Mouse (Mus musculus) adrenal gland, adult 18-20 months (tissue): Measurements from ENCODE around the gene Tubb4b. TPM values are rescaled to one million over a fixed set of nuclear protein-coding genes. Genes with fewer than 3 reads are reported as not detected.
A peak's percentile ranks its signal among the peaks of the same experiment; 100 is the strongest.

Experiments used
- DNase-seq, 2 experiments: peaks; one replicate each; pipeline ENCODE4 v3.0.0; 2021 to 2022; ENCODE audit warnings: low spot score in 2 of 2
- total RNA-seq, 2 experiments: library from RNA; stranded (reverse); gene quantifications; 1 replicate in 1 of 2; 2 replicates in 1 of 2; pipeline ENCODE4 v1.2.3; 2021

The Tubb4b gene
- total RNA-seq, 2 experiments from 2014 or later, result 284 to 287 TPM

DNA sequence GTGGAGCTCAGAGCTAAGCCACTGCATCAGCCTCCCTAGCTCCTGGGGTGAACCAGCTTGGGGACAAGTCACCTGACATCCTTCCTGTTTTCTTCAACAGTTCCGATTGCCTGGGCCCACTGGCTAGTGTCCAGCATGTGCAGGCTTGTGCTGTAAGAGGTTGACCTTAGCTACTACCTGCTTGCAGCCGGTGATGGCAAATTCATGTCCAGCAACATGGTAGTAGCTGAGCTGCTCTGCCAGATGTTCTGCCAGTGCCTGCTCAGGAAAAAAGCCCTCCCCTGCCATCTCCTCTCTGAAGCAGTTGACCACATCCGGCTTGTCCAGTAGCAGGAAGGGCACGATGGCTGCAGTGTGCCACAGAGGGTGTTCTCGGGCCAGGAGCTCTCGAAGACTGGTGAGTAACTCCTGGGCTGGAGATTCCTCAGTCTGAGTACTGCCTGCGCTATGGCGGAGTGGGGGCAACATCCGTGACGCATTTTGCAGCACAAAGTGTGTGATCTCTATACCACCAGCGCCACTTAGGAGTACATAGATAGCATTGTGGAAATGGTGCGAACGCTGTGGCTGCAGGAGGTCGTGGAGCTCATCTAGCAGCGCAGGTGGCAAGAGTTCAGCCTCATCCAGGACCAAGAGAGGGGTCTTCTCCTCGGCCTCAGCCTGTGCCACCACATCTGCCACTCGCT lies 29.9 kb downstream of the Tubb4b start:
- peak in 1 of 2 experiments; percentile 31 for DNase-seq

DNA sequence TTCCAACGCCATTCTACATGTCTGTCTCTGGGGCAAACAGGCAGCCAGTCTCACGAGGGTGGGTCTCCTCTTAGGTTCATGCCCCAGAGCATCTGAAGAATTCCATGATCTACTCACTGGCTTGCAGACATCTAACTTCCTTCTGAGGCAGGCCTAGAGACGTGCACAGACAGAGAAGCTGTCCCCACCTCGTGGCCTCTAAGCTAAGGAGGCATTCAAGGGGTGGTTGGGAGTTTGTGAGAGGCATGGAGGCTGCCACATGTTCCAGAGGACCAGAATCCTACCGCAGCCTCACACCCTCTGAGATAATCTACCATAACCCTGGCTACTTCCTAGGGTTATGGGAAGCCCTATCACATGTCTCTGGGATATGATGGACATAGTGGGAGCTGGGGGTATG lies 30.5 kb downstream of the Tubb4b start:
- DNase-seq, result no peak

DNA sequence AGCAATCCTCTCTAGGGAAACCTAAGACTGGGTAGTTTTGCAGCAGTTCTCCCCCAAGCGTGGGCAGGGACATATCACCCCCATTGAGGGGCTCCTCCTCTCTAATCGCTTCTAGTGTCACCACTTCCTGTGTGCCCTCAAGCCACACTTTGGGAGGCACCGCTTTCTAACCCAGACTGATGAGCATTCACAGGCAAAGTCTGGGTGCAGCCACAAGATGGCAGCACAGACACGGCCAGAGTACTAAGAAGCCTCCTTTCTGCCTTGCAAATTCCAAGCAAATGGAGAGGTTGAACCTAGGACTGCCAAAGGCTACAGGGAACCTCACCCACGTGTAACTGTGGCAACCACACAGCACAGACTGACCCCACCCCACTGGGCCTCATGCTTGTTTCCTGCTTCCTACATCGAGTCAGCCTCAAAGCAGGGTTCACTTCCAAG lies 31.2 kb downstream of the Tubb4b start:
- peak; percentile 79 to 84 for DNase-seq

DNA sequence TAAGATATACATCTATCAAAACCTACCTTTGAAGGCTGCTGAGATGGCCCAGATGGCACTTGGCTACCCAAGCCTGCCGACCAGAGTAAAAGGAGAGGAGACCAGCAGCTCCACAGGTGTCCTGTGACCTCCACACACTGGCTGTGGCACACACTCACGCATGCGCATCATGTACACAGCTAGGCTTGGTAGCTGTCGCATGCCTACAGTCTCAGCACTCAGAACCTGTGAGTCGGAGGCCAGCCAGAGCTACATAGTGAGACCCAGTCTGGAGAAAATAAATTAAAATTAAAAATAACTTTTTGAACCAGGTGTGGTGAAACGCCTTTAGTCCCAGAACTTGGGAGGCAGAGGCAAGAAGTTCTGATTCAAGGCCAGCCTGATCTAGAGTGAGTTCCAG lies 36.7 kb downstream of the Tubb4b start:
- no peak for DNase-seq

DNA sequence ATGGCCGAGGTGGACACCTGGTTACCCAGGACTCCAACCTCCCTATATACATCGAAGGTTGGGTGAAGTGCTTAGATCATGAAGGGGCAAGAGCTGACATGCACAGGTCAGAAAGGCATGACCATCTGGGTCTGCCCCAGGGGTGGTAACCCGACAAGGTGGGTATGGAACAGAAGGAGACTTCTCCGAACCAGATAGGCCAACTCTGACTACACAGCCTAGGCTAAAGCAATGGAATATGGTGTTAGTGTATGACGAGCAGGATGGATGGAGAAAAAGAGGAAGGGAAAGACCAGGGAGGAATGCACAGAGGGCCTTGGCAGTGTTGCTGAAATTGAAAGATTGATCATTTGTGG lies 37.9 kb downstream of the Tubb4b start:
- DNase-seq, result no peak

DNA sequence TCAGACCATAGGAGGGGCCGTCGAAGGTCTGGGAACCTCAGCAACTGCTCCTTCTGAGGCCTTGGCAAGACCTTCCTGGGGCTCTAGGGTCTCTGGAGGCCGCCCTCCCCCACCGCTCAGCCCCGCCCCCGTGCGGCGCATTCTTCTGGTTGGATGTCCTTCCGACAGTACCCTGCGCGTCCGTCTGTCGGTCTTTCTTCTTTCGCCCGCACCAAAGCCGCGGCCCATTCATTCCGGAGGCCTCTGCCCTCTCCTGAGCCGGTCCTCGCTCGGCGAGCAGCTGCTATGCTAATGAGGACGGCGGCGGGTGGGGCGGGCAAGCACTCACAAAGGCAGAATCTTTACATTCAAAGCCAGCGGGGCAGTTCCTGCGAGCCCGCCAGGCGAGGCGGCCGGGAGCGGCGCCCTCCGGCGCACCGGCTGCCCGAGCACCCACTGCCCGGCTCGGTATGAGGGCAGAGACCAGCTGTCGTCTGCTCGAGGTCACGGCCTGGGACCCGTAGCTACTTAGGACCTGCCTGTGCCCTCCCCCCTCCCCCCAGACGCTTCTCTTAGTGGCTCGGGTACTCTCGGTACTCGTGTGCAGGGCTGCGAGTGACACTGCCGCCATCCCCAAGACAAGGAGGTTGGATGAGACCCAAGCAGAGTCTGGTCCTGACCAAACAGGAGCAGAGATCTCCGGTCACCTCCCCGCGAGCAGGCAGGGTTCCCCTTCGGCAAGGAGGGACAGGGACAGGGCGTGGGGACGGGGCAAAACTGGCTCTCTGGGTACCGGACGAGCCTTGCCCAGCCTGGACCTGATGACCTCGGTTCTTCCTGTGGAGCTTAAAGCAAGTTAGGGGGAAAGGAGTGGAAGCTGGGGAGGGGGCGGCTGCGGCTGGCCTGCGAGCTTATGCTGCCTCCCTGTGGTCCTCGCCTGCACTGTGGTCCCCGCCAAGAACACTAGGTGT lies 38.6 kb downstream of the Tubb4b start:
- peak; percentile 22 to 48 for DNase-seq

DNA sequence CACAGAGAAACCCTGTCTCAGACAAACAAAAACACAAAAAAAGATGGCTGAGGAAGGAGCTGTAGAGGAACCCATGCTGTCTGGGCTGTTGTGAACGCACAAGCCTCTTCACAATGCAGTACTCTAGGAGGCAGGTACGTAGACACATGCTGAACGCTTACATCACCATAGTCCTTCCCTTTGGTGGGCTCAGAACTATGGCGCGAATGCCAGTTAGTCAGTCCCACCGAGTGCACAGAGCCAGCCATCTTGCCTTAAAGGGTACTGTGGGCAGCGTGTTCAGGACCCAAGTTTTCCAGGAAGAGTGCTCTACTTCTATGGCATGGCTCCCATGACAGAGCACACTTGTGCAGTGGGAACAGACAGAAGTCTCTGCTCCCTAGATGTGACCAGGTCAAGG lies 40.0 kb downstream of the Tubb4b start:
- no peak for DNase-seq

DNA sequence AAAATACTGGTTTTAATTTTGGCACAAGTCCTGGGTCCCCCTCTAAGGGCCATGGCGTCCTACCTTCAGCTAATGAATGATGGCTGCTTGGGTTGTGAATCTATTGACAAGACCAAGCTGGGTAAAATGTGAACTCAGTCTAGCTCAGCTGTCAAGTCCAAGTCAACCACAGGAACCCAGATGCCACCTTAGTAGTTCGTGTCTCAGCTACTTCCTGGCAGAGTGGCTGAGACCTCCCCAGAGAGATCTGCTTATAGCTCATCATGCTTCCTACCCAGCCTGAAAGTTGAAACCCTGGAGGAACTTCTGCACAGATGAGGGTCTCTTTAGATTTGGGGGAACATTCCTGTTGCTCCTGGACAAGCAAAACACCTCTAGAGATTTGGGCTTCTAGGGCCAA lies 41.2 kb downstream of the Tubb4b start:
- DNase-seq, result no peak

DNA sequence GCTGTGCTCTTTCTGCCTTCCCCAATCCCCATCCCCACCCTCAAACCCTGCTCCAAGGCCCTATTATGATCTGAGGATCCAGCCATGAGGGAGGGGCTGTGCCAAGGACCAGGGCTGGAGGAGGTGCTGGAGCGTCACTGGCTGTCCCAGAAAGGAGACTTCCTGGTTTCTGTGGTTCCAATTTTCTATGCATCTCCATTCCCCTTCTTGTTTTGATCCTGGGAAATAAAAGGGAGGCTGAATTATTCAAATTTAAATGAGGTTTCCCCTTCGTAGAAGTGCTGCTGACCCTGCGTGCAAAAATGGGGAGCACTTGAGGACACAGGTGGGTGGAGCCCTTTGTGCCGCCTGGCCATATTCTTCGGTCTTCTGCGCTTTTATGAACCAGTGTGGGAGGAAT lies 41.8 kb downstream of the Tubb4b start:
- no peak for DNase-seq

DNA sequence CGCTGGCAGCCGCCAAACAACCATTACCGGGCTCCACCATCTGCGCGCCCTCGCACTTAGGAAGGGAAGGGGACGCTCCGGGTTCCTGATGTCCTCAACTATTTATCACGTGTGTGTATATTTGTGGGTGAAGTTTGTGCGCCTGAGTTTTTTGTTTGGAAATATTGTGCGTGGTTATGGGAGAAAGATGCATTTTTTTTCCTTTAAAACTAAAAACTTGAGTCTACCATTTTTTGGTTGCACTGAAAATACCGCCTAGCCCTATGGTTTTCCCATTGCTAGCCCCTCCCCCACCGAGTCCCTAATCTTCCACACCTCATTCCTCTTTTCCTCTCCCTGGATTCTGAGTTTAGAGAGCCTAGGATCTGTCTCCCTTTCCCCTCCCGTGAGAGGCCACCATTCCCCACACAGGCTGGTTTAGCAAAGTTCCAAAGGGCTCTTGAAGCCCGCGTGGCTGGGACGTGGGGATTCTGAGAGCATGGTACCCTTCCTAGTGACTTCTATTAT lies 42.6 kb downstream of the Tubb4b start:
- DNase-seq, result no peak

DNA sequence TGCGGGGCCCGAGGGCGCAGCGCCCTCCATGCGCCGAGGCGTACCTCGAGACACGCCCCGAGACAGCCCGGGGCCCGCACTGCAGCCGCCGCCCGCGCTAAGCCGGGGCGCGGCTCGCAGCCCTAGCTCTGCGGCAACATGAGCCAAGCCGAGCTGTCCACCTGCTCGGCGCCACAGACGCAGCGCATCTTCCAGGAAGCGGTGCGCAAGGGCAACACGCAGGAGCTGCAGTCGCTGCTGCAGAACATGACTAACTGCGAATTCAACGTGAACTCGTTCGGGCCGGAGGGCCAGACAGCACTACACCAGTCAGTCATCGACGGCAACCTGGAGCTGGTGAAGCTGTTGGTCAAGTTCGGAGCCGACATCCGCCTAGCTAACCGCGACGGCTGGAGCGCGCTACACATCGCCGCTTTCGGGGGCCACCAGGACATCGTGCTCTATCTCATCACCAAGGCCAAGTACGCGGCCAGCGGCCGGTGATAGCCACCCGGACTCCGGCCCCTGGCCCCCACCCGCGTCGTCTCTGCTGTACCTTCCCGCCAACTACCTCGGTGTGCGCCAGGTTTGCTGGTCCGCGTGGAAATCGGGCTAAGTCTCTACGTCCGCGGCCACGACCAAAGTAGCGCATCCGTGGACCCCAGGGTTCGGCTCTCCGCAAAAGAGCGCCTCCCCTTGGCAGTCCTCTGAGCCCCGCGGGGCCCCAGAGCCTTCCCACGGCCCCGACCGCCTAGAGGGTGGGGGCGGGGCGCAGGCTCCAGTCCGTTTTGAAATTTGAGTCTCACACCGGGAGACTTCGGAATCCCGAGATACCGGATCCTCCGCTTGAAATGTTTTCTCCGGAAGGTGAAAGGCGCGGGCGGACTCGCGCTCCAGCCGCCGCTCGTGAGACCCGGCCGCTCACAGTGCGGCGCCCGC lies 43.3 kb downstream of the Tubb4b start:
- peak in 1 of 2 experiments; percentile 40 for DNase-seq

DNA sequence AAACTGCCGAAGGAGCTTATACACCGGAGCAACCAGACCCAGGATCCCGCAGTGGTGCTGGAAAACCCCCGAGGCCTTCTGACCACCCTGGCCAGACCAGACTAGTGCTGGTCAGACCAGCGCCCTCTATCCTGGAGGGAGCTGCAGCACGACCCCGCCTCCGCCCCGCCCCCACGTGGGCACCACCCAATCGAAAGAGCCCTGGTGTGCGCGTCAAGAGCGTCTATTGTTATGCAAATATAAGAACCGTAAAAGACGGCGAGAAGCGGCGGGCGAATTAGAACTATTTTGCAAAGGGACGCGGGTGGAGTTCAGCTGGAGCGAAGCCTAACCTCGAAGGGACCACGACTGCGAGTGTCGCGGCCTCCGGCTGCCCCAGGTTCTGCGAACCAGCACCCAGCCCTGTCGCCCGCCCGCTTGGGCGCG lies 44.0 kb downstream of the Tubb4b start, which contains the start of gene Nrarp:
Gene Nrarp (plus strand): TSS at position 281 of the 426 bp plus-strand sequence.
- peak; percentile 81 to 89 for DNase-seq

DNA sequence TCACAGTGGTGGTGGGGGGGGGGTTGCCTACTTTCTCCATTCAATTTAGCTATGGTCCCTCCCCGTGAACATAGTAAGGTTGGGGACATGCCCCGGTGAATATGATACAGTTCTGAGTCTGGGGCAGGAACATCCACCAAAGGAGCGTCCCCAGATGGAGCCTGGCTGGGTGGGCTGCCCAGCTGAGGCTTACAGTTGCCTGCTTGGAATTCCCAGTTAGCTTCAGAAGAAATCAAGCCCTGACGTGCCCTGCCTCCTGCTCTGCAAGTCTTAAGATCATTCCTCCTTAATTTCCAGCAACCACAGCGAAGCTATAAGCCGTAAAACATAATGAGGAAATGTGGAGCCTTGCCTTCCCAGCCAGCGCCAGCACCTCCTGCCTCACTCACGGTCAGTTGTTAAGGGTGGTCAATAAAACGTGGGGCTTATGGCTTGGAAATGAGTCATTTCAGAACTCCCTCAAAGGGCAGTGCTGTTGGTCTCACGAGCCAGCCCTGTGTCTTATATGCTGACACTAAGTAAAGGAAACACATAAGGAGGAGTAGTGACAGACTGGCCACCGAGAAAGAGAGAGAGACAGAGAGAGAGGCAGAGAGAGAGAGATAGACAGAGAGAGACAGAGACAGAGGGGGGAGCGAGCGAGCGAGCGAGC lies 44.8 kb downstream of the Tubb4b start:
- DNase-seq, result no peak

DNA sequence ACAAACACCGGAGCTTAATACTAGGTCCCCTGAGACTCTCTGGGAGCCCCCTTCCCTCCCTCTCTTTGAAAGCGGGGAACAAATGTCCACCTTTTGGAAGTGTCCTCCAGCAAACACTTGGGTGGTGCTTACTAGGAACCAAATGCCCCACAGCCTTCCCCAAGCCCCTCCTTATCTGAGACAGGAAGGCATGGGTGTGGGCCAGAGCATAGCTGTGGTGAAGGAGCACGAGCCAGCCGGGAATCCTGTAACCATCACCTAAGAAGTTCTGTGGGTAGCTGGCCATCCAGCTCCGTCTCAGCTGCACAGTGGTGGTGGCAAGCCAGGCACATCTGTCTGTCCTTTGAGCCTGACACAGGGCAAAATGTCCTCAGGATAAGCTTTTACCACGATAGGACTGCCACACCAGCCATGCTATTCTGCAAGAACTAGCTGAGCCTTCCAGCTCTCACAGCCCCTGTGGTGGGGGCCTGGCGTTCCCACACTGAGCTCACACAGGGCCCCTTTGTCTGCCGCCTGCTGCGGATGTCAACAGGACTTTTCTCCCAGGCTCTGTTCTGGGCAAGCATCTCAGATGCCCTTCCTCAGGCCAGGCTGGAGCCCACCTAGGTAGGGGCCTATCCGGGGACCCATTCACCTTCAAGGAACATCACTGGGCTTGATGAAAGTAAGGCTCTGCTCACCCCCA lies 46.1 kb downstream of the Tubb4b start:
- no peak for DNase-seq

DNA sequence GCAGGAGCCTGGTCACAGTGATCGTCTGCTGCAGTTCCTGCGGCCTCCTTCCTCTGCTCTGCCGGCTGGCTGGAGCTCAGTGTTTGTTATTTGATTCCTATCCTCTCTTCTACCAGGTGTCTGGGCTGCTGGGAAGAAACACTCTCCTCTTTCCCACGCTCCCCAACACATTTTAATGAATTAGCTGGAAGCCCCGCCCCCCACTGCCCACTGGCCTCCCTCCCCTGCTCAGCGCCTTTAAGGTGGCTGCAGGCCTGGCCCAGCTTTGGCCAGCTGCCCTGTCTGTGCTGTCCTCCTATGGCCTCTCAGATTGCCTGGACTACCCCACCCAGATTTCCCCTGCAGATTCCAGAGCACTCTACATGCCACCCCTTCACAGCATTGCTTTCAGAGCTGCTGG lies 46.8 kb downstream of the Tubb4b start:
- no peak for DNase-seq

DNA sequence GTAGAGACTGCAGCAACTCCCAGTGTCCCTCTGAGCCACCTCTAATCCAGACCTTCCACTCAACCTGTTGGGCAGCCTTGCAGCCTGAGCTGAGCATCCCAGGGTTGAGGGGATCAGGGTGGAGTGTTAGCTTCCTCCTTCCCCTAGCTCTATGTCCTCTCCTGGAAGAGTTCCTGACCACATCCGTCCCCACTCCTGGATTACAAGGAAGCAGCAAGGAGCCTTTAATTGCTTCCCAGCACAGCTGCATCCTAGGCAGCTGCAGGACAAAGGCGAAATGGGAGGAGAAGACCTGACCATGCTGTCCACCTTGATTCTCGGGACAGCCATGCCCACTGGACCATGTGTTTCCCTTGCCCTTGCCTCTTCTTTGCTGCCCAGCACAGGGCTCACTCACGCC lies 47.4 kb downstream of the Tubb4b start:
- DNase-seq, result no peak

DNA sequence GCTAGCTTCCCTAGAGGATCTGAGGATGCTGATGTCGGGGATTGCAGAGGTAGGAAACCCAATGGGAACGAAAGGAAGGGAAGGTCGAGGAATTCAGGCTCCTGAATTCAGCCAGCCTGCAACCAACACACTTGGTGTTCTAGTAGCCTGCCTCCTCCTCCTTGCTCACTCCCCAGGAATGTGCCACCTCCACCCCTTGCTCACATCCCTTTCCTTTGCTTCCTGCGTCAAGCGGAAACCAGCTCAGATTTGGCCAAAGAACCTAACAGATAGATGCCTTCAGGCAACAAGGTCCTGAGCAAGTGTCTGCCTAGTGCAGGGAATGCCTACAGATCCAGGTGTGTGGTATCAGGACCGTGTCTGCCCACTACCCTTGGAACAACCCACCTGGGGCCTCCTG lies 47.9 kb downstream of the Tubb4b start:
- DNase-seq, result no peak

DNA sequence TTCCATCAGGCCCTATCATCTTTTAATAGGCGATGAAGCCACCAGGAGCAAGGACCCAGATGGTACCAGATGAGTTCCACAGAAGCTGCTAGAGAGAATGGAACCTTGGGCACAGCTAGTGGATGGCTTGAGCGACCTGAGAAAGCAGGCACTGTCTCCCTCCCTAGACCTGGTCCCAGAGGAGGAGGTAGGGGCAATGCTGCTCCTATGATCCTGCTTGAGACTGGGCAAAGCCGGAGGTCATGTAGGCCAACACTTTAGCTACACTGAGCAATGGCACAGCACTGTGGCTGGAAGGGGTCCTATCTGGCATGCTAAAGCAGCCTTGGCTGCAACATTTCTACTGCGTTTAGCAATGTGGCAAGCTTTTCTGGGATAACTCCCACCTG lies 48.8 kb downstream of the Tubb4b start:
- DNase-seq, result no peak

DNA sequence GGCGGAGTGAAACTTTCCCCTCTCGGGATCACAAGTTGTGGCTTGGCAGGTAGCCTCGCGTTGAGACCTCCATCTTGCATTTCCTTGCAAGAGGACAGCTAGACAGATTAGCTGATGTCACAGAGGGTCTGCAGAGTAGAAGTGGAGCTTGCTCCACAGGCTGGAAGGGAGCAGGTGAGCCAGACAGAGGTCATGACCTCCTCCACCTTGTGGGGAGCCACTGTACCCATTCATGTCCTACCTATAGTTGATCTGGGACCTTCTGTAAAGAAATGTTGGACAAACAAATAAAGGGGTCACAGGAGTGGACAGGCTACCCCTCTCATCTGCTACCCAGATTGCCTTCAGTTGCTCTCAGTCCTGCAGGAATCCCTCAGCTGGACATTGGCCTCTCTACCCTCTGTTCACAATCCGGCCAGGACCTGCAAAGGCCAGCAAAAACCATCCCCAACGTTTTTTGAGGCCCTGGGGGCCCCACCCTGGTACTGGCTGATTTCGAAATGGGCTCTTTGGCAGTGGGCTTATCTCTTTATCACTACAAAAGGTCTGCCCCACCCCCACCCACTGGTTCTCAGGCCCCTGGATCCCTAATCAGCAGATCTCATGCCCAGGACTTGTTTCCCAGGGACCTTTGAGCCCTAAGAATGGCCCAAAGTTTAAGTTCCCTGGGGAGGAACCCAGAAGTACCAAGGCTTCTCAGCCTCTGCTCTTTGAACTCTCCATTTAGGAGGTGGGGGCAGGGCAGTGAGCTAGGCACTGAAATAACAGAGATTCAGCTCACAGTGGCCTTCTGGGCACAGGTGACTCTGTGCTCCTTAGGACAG lies 49.4 kb downstream of the Tubb4b start:
- no peak for DNase-seq
